Mouse (Mus musculus) heart, embryonic 15.5 days (tissue): ENCODE data around the gene Nhlrc4. TPM values are rescaled to one million over a fixed set of nuclear protein-coding genes. Genes with fewer than 3 reads are reported as not detected.

Experiments
- ATAC-seq: fragments of 200-750 bp; cut with Nextera tagmentation; replicated peaks from 2 replicates; pipeline ENCODE4 v1.8.0; 2017; ENCODE audit warnings: low read depth, moderate TSS enrichment; ENCODE audit not compliant: insufficient number of reproducible peaks, insufficient read depth, low FRiP score
- H3K27ac ChIP-seq: fragments of 300-500 bp; sonication (generic); 2 replicates; pipeline ENCODE4 v1.5.1; 2015; ENCODE audit warnings: mild to moderate bottlenecking, inconsistent platforms
- H3K27me3 ChIP-seq: fragments of 300-500 bp; sonication (generic); 2 replicates; pipeline ENCODE4 v1.6.1; 2015; ENCODE audit warnings: inconsistent platforms
- H3K36me3 ChIP-seq: fragments of 300-500 bp; sonication (generic); 2 replicates; pipeline ENCODE4 v1.6.1; 2015; ENCODE audit warnings: mild to moderate bottlenecking, inconsistent platforms
- H3K4me1 ChIP-seq: fragments of 300-500 bp; sonication (generic); replicated peaks from 2 replicates; pipeline ENCODE4 v1.6.1; 2015; ENCODE audit warnings: inconsistent platforms
- H3K4me2 ChIP-seq: fragments of 300-500 bp; sonication (generic); 2 replicates; pipeline ENCODE4 v1.6.1; 2015; ENCODE audit warnings: inconsistent platforms, mild to moderate bottlenecking, moderate library complexity
- H3K4me3 ChIP-seq: fragments of 300-500 bp; sonication (generic); 2 replicates; pipeline ENCODE4 v1.5.1; 2015; ENCODE audit warnings: mild to moderate bottlenecking, inconsistent platforms
- H3K9ac ChIP-seq: fragments of 300-500 bp; sonication (generic); 2 replicates; pipeline ENCODE4 v1.6.1; 2015; ENCODE audit warnings: mild to moderate bottlenecking, inconsistent platforms
- H3K9me3 ChIP-seq: fragments of 300-500 bp; sonication (generic); replicated peaks from 2 replicates; pipeline ENCODE4 v1.6.1; 2016; ENCODE audit warnings: inconsistent platforms
- WGBS: fragments of 180-500 bp; shearing (Covaris S2); methylation state at CpG from one replicate; pipeline ENCODE4 v1.1.7; 2015; ENCODE audit warnings: mixed read lengths; 5-methylcytosine and 5-hydroxymethylcytosine counted together
- polyA plus RNA-seq: library from polyadenylated mRNA; unstranded; fragments of >200 nt; fragmentation: Nextera tagmentation; extraction: Ambion mirVana; gene quantifications from 2 replicates; pipeline ENCODE4 v1.2.1, GENCODE M21; 2015

Nhlrc4 gene
- polyA plus RNA-seq, 1 experiment from 2014 or later: 0.08 TPM

DNA sequence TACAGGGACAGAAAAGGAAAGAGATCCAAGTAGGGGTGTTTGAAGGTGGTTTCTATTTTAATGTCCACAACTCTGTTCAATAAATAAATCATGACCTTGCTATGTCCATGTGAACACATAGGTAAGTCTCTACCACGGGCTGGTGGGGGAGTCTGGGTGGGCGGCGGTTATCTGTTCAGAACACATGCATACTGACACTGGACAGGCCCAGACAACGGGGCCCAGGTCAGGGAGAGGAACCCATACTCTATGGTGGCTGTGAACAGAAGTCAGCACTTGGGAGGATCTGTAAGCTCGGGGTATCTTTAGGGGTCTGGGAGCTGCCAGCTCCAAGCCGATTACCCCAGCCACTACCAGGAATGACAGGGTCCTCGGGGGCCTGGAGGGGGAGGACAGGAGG lies 1.6 kb upstream of the Nhlrc4 start:
- ATAC-seq: no peak
- Histone ChIP-seq H3K9ac (no peak overlapping the region), H3K4me2 (no peak overlapping the region), H3K9me3 (no peaks in the 10 kb centered on the region), H3K4me1 (peaks cover 10% of the 10 kb centered on the region), H3K36me3 (no peaks in the 10 kb centered on the region), H3K4me3 (no peak overlapping the region), H3K27ac (no peak overlapping the region), H3K27me3 (peaks cover 20% of the 10 kb centered on the region)
- WGBS: 66% methylated on average over 7 of the region's 7 CpGs

DNA sequence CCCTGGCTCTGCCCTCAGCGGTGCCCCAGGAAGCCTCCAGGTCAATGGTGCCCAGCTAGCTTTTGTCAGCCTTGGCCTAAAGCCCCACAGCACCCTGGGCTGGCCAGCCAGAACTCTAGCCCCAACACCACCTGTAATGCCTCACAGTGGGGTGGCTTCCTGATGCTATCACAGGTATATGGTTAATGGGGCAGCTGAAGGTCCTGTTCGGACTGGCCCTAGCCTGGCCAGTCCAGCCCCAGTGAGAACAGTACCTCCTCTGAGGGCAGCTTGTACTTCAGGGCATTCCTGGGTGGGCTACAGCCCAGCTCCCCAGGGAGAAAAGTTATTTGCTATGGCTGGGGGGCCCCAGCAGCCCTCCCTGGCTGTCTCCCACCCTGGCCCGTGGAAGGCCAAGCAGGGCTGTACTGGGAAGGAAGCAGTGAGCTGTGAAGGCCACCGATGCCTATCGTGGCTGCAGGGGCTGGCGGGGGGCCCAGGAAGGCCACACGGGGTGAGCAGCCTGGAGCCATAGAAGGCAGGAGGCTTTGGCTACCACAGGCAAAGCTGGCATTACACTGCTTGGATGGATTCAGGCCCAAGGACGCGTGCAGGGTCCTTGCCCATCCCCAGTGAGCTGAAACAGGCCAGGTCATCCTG lies 875 bp upstream of the Nhlrc4 start:
- no peak for ATAC-seq
- H3K4me3 ChIP-seq: no peak overlapping the region

DNA sequence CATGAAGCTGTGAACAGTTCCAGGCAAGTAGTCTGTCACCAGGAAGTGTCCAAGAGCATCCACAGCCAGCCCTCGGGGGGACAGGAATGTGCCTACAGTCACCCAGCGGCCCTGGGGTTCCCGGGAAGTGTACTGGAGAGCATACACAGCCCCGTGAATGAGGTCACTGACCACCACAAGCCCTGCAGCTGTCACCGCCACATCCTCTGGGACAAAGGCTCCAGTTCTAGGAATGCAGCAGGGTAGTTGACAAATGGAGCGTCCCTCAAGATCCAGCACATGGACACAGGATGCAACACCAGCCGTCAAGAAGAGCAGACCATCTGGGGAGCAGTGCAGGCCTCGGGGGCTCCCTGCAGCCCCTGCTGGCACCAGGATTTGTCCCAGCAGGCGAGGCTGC lies 992 bp downstream of the Nhlrc4 start:
- no peak overlapping the region for H3K4me2 ChIP-seq
- no peak overlapping the region for H3K9ac ChIP-seq
- H3K4me3 ChIP-seq: no peak overlapping the region
- no peak for ATAC-seq
- H3K36me3 ChIP-seq: no peaks in the 10 kb centered on the region
- H3K27me3 ChIP-seq: no peaks in the 10 kb centered on the region
- no peak overlapping the region for H3K27ac ChIP-seq
- WGBS: 64% methylated on average over 9 of the region's 9 CpGs
- no peaks in the 10 kb centered on the region for H3K9me3 ChIP-seq
- peaks cover 23% of the 10 kb centered on the region for H3K4me1 ChIP-seq

More for the DNA sequence above, 875 bp upstream of the Nhlrc4 start:
- no peak overlapping the region for H3K27ac ChIP-seq
- H3K4me1 ChIP-seq: peaks cover 12% of the 10 kb centered on the region
- no peak overlapping the region for H3K9ac ChIP-seq
- no peaks in the 10 kb centered on the region for H3K36me3 ChIP-seq
- H3K27me3 ChIP-seq: peaks cover 13% of the 10 kb centered on the region
- H3K4me2 ChIP-seq: no peak overlapping the region
- WGBS: 68% methylated on average over 9 of the region's 9 CpGs
- no peaks in the 10 kb centered on the region for H3K9me3 ChIP-seq

DNA sequence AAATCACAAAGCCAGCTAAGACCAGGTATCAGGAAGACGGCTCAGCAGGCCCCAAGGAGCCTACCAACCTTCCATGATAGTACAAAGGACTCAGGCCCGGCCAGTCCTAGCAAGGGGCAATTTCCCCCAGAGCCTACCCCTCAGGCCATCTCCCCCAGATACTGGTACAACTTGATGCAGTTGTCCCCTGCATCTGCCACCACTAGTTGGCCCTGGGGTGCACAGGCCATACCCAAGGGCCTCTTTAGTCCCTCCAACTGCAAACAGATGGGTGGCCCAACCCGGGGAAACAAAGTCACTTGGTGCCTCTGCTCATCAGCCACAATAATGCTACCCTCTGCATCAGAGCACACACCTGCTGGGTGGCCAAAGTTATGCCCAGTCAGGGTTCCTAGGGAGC lies 1.5 kb downstream of the Nhlrc4 start:
- Histone ChIP-seq H3K4me1 (peaks cover 23% of the 10 kb centered on the region), H3K27me3 (no peaks in the 10 kb centered on the region), H3K9me3 (no peaks in the 10 kb centered on the region), H3K36me3 (no peaks in the 10 kb centered on the region), H3K4me3 (no peak overlapping the region), H3K4me2 (no peak overlapping the region), H3K27ac (no peak overlapping the region), H3K9ac (no peak overlapping the region)
- WGBS: 77% methylated on average over 3 of the region's 3 CpGs
- no peak for ATAC-seq

DNA sequence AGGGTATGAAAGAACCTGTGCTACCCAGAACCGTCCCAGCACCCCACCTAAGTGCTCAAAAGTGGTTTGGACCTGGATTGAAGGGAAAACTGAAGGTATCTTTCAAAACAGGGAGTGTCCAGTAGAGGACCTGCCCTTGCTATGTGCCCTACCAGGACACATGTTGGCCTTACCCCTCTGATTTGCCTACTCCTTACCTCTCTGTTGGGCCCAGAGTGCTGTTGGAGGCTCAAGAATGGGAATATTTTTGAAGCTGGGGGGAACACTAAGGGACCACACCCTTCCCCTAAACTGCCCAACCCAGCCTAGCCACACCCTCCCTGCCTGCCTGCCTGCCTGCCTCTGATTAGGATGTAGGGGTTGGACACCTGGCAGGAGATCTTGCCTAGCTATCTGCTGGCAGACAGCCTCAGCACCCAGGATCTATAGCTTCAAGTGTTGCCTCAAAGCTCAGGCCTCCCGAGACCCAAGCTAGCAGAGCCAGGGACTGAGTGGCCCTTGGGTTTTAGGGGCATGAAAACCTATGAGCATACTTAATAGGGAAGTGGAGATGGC lies 2.1 kb downstream of the Nhlrc4 start:
- H3K9me3 ChIP-seq: no peaks in the 10 kb centered on the region
- H3K36me3 ChIP-seq: no peaks in the 10 kb centered on the region
- 77% methylated on average over 2 of the region's 2 CpGs for WGBS
- H3K27me3 ChIP-seq: no peaks in the 10 kb centered on the region
- no peak overlapping the region for H3K9ac ChIP-seq
- ATAC-seq: no peak
- H3K4me3 ChIP-seq: peak overlapping the region; percentile 91; the same call in 1 of the 2 replicates
- H3K4me1 ChIP-seq: peaks cover 23% of the 10 kb centered on the region
- no peak overlapping the region for H3K27ac ChIP-seq
- H3K4me2 ChIP-seq: no peak overlapping the region

DNA sequence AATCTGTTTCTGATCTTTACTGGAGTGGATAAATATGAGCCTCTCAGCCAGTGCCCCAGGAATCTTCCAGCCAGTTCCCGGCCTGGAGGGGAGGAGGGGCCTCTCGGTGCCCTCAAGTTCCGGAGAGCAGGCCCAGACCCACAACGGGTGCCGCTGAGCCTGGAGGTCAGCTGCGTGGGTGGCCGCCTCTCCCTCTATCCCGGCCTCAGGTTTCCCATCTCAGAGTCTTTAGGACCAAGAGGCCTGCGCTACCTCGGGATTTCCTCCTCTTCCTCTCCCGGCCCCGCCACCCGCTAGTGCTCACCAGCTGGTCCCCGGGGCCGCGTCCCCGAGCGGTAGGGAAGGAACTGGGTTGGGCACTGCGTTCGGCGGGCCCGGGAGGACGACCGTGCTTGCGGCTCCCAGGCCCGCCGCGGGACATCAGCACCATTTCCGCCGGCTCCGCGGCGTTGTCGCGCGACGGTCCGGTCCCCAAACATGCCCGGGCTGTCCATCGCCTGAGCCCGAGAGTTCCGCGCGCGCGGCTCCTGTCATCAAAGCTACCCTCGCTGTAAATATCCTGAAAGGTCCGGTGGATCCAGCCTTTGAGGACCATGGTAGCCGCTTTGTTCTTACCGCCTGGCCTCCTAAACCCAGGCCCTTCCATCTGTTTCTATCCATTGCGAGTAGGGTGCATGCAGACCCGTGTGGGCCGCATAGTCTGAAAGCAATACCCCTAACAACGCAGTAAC lies 3.1 kb downstream of the Nhlrc4 start:
- H3K4me3 ChIP-seq: peak overlapping the region; percentile 91
- H3K27ac ChIP-seq: peak overlapping the region; percentile 89
- WGBS: 3% methylated on average over 54 of the region's 54 CpGs
- peaks cover 8% of the 10 kb centered on the region for H3K36me3 ChIP-seq
- peak overlapping the region; percentile 92 for H3K9ac ChIP-seq
- peak; percentile 45 for ATAC-seq
- H3K4me2 ChIP-seq: peak overlapping the region; percentile 76
- H3K4me1 ChIP-seq: peaks cover 23% of the 10 kb centered on the region
- H3K27me3 ChIP-seq: no peaks in the 10 kb centered on the region
- no peaks in the 10 kb centered on the region for H3K9me3 ChIP-seq

DNA sequence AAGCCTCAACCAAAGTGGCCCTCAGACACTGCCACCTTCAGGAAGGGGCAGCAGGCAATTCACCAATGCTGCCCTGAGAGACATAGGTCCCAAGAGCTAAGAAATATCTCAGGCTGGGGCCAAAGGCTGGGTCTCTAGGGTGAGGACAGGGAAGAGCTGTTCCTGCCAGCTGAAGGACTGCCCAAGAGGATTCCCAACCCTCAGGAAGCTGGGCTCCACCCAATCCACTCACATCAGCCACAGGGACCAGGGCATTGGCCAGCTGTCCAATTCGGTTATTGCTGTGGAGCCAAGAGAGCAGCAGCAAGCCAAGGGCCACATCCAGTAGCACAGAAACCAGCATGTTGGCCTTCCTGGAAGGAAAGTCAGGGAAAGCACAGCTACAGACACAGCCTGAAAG lies 10.2 kb downstream of the Nhlrc4 start:
- Histone ChIP-seq H3K4me3 (no peak overlapping the region), H3K9ac (no peak overlapping the region), H3K36me3 (peaks cover 69% of the 10 kb centered on the region), H3K27me3 (no peaks in the 10 kb centered on the region), H3K9me3 (no peaks in the 10 kb centered on the region), H3K4me1 (no peaks in the 10 kb centered on the region), H3K4me2 (no peak overlapping the region), H3K27ac (no peak overlapping the region)
- no peak for ATAC-seq
- WGBS: 83% methylated on average over 1 of the region's 1 CpGs

DNA sequence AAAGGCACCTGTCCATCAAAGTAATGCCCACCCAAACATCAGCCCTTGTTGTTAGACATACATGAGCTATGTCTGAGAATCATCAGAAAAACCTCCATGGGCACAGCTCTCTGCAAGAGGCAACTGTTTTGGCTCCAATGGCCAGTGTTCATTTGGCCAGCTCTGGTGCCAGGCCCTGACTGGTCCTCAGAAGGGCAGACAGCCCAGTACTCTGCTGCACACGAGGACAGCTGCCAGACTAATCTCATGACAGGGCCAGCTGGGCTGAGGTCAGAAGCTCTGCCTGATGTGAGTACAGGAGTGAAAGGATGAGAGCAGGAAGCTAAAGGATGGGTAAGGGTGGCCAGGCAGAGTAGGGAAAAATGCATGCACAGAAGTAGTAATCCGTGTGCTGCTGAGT lies 19.4 kb downstream of the Nhlrc4 start:
- Histone ChIP-seq H3K36me3 (peaks cover 34% of the 10 kb centered on the region), H3K27me3 (no peaks in the 10 kb centered on the region), H3K27ac (no peak overlapping the region), H3K4me1 (0 out of 2 replicates have a peak, but pooled peaks cover 8% of the 10 kb centered on the region), H3K4me3 (no peak overlapping the region), H3K4me2 (no peak overlapping the region), H3K9ac (no peak overlapping the region), H3K9me3 (no peaks in the 10 kb centered on the region)
- no peak for ATAC-seq
- 63% methylated on average over 2 of the region's 2 CpGs for WGBS

DNA sequence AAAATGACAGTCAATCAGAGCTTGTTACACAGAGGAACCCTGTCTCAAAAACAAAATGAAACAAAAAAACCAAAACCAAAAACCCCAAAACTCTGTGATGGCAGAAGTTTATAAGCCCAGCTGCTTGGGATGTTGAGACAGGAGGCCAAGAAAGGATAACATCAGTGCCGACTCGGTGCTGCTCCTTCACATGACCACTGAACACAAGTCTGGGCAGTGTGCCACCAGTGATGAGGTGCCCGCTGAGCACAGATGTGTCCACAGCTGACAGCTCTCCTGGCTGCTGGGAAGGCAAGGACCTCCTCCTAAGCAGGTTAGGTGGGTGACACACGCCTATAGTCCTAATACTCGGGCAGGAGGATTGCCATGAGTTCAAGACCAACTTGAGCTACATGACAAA lies 22.6 kb downstream of the Nhlrc4 start:
- Histone ChIP-seq H3K27me3 (no peaks in the 10 kb centered on the region), H3K36me3 (peaks cover 15% of the 10 kb centered on the region), H3K4me1 (peaks cover 26% of the 10 kb centered on the region), H3K4me2 (no peak overlapping the region), H3K4me3 (no peak overlapping the region), H3K9me3 (no peaks in the 10 kb centered on the region), H3K9ac (no peak overlapping the region), H3K27ac (no peak overlapping the region)
- WGBS: 64% methylated on average over 5 of the region's 5 CpGs
- ATAC-seq: no peak

DNA sequence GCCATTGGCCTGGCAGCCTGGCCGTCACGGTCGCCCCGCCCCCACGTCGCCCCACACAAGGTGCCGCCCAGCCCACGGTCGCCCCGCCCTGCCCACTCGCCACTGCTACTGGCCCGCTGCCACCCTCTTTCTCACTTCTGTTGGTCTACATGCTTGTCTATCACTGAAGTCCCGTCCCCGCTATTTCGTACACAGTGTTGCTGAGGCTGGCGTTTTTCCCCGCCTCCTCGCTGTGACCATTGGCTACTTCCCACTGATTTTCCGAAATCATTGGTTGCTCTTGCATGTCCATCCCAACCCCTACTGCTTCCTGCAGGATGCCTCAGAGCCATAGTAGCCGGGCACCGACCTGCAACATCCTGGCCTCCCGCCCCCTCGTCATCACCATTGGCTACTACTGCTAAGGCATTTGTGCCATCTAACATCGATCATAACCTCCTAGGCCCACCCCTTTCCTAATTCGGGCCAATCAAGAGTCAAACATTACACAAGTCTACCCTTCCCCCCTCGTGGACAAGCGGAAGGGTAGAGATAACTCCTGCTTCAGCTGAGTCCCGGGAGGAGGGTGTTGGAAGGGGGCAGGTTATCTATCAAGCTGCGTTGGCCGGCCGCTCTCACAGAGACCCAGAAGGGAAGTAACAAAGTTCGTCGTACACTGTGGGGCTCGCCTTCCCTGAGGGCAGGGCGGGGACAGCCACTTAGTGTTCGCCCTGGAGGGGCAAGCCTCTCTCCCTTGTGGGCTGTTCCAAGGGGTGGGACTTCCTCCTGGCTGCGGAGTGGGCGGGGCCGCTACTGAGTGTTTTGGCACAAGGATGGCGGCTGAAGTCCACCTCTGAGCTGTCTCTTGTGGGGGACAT lies 24.7 kb downstream of the Nhlrc4 start:
- Histone ChIP-seq H3K4me2 (peak overlapping the region; percentile 93), H3K36me3 (no peaks in the 10 kb centered on the region; the same call in 1 of the 2 replicates), H3K9me3 (no peaks in the 10 kb centered on the region), H3K27ac (peak overlapping the region; percentile 99), H3K9ac (peak overlapping the region; percentile 74), H3K4me3 (peak overlapping the region; percentile 81), H3K27me3 (no peaks in the 10 kb centered on the region), H3K4me1 (peaks cover 26% of the 10 kb centered on the region)
- peak; percentile 97 for ATAC-seq
- WGBS: under 1% methylated on average over 40 of the region's 40 CpGs

DNA sequence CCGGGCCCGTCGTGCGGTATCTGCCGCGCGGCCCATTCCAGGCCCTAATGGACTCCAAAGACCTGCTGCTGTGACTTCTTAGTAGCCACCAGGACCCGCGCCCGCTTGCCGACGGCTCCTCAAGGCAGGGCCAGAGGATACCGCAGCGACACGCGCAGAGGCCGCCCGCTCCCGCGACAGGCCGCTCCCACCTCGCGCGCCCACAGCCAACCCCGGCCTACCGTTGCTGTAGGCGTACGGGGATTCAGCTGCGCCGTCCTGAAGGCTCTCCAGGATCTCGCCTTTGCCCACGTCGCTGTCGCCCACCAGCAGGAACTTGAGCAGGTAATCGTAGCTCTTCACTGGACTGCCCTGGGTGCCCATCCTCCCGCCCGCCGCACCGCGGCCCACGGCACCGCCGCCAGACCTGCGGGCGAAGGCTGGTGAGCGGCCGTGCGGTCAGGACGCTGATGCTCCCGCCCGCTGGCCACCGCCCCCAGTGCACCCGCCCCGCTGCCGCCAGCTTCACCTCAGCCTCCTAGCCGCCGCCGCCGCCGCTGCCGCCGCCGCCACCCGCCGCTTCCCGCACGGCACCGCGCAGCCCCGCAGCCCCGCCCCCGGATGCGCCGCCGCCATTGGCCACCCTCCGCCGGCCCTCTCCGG lies 25.5 kb downstream of the Nhlrc4 start, which contains the start of gene Rab40c:
Rab40c (minus strand) TSS at position 584 of the 642 bp plus-strand sequence.
- no peaks in the 10 kb centered on the region for H3K27me3 ChIP-seq
- peaks cover 33% of the 10 kb centered on the region for H3K4me1 ChIP-seq
- peak within 1 kb of the TSS; percentile 93 for H3K4me2 ChIP-seq
- H3K27ac ChIP-seq: peak within 1 kb of the TSS; percentile 99
- no peak for ATAC-seq
- 0% methylated on average over 59 of the region's 78 CpGs for WGBS
- H3K9ac ChIP-seq: peak within 1 kb of the TSS; percentile 84
- no peaks in the 10 kb centered on the region for H3K9me3 ChIP-seq
- H3K36me3 ChIP-seq: no peaks in the 10 kb centered on the region
- peak within 1 kb of the TSS; percentile 81 for H3K4me3 ChIP-seq
